Mouse (Mus musculus): ENCODE data around the gene Klk1b3. TPM values are rescaled to one million over a fixed set of nuclear protein-coding genes. Genes with fewer than 3 reads are reported as not detected.
"Not testable (repeated sequence)": the region's sequence is repeated elsewhere in the genome, so short reads cannot be mapped to it uniquely, and the experiment has no call there.

Gene Klk1b3
- polyA plus RNA-seq, 1 experiment from 2014 or later: not detected

DNA sequence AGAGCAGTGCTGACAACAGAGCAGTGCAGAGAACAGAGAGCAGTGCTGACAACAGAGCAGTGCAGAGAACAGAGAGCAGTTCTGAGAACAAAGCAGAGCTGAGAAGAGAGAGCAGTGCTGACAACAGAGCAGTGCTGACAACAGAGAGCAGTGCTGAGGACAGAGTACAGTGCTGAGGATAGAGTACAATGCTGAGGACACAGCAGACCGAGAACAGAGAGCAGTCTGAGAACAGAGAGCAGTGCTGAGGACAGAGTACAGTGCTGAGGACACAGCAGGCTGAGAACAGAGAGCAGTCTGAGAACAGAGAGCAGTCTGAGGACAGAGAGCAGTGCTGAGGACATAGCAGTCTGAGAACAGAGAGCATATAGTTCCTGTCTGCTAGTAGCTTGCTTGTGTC is 42.7 kb downstream of the Klk1b3 start:
- 70% methylated on average over 1 of the region's 1 CpGs for WGBS
- Histone ChIP-seq H3K27me3 (replicated peaks) (no peaks in the 10 kb centered on the region), H3K4me1 (peaks cover 5% of the 10 kb centered on the region; the same call in 1 of the 2 replicates), H3K27ac (no peak overlapping the region), H3K36me3 (no peaks in the 10 kb centered on the region), H3K9me3 (no peaks in the 10 kb centered on the region), H3K4me3 (no peak overlapping the region), H3K4me2 (replicated peaks) (no peak overlapping the region), H3K9ac (no peak overlapping the region)
- no peak for ATAC-seq (ENCODE audit: low FRiP score, low read depth)

GRCm38 (mm10) chr7:44241163-44241562 is 43.2 kb downstream of the Klk1b3 start:
- Histone ChIP-seq H3K9ac (no peak overlapping the region), H3K27ac (no peak overlapping the region), H3K4me2 (replicated peaks) (no peak overlapping the region), H3K36me3 (no peaks in the 10 kb centered on the region), H3K4me1 (peaks cover 5% of the 10 kb centered on the region; the same call in 1 of the 2 replicates), H3K4me3 (no peak overlapping the region), H3K9me3 (no peaks in the 10 kb centered on the region), H3K27me3 (replicated peaks) (no peaks in the 10 kb centered on the region)
- WGBS: 73% methylated on average over 2 of the region's 2 CpGs
- ATAC-seq (ENCODE audit: low FRiP score, low read depth): no peak

DNA sequence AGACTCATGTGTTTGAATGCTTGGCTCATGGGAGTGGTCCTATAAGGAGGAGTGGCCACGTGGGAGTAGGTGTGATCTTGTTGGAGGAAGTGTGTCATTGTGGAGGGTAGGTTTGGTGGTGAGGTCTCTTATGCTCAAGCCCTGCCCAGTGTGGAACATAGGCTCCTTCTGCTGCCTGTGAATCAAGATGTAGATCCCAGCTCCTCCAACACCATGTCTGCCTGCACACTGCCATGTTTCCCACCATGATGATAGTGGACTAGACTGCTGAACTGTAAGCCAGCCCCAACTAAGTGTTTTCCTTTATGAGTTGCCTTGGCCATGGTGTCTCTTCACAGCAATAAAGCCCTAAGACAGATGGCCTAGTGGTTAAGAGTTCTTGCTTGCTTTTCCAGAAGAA is 46.1 kb downstream of the Klk1b3 start:
- Histone ChIP-seq H3K9ac (no peak overlapping the region), H3K4me2 (replicated peaks) (no peak overlapping the region), H3K36me3 (peaks cover 9% of the 10 kb centered on the region), H3K4me3 (no peak overlapping the region), H3K27ac (no peak overlapping the region), H3K9me3 (no peaks in the 10 kb centered on the region), H3K4me1 (peaks cover 12% of the 10 kb centered on the region), H3K27me3 (replicated peaks) (no peaks in the 10 kb centered on the region)
- 50% methylated on average over 1 of the region's 1 CpGs for WGBS
- ATAC-seq (ENCODE audit: low FRiP score, low read depth): no peak

GRCm38 (mm10) chr7:44246055-44246983 is 48.3 kb downstream of the Klk1b3 start, which contains the start of the genes 1700028J19Rik and 2410002F23Rik:
Gene 1700028J19Rik, minus strand, starts transcription at chr7:44246695.
Gene 2410002F23Rik, plus strand, starts transcription at chr7:44246722.
- H3K4me3 ChIP-seq: peak within 1 kb of the TSS; percentile 88
- WGBS: 0% methylated on average over 62 of the region's 62 CpGs
- peak within 1 kb of the TSS; percentile 71 for H3K27ac ChIP-seq
- H3K4me1 ChIP-seq: peaks cover 12% of the 10 kb centered on the region
- H3K36me3 ChIP-seq: peaks cover 29% of the 10 kb centered on the region
- no peaks in the 10 kb centered on the region for H3K9me3 ChIP-seq
- ATAC-seq (ENCODE audit: low FRiP score, low read depth): peak; percentile 87
- no peaks in the 10 kb centered on the region for H3K27me3 ChIP-seq (replicated peaks)
- peak within 1 kb of the TSS; percentile 66 for H3K4me2 ChIP-seq (replicated peaks)
- peak within 1 kb of the TSS; percentile 77 for H3K9ac ChIP-seq

GRCm38 (mm10) chr7:44246984-44247470 is 49.0 kb downstream of the Klk1b3 start:
- WGBS: 2% methylated on average over 23 of the region's 23 CpGs
- peak overlapping the region; percentile 77 for H3K9ac ChIP-seq
- no peaks in the 10 kb centered on the region for H3K9me3 ChIP-seq
- peak; percentile 21 for ATAC-seq (ENCODE audit: low FRiP score, low read depth)
- H3K4me1 ChIP-seq: peaks cover 12% of the 10 kb centered on the region
- H3K36me3 ChIP-seq: peaks cover 33% of the 10 kb centered on the region
- no peak overlapping the region for H3K27ac ChIP-seq
- H3K4me2 ChIP-seq (replicated peaks): peak overlapping the region; percentile 66
- H3K4me3 ChIP-seq: peak overlapping the region; percentile 88
- no peaks in the 10 kb centered on the region for H3K27me3 ChIP-seq (replicated peaks)

- no peak overlapping the region for H3K27ac ChIP-seq
- no peak for ATAC-seq (ENCODE audit: low FRiP score, low read depth)
- H3K9ac ChIP-seq: peak overlapping the region; percentile 77; the same call in 1 of the 2 replicates
- H3K9me3 ChIP-seq: no peaks in the 10 kb centered on the region
- whole genome bisulfite sequencing: 96% methylated on average over 2 of the region's 2 CpGs
- peak overlapping the region; percentile 88 for H3K4me3 ChIP-seq
- H3K4me1 ChIP-seq: peaks cover 13% of the 10 kb centered on the region
- no peaks in the 10 kb centered on the region for H3K27me3 ChIP-seq (replicated peaks)
- peaks cover 42% of the 10 kb centered on the region for H3K36me3 ChIP-seq
- peak overlapping the region; percentile 66 for H3K4me2 ChIP-seq (replicated peaks)
Observed at GRCm38 (mm10) chr7:44247971-44248370, 50.0 kb downstream of the Klk1b3 start.

GRCm38 (mm10) chr7:44249248-44249647 is 51.3 kb downstream of the Klk1b3 start:
- no peak overlapping the region for H3K9ac ChIP-seq
- no peak overlapping the region for H3K4me3 ChIP-seq
- peaks cover 15% of the 10 kb centered on the region for H3K4me1 ChIP-seq
- H3K27me3 ChIP-seq (replicated peaks): no peaks in the 10 kb centered on the region
- WGBS: 92% methylated on average over 4 of the region's 4 CpGs
- H3K9me3 ChIP-seq: no peaks in the 10 kb centered on the region
- H3K27ac ChIP-seq: no peak overlapping the region
- H3K36me3 ChIP-seq: peaks cover 52% of the 10 kb centered on the region
- no peak for ATAC-seq (ENCODE audit: low FRiP score, low read depth)
- H3K4me2 ChIP-seq (replicated peaks): no peak overlapping the region

DNA sequence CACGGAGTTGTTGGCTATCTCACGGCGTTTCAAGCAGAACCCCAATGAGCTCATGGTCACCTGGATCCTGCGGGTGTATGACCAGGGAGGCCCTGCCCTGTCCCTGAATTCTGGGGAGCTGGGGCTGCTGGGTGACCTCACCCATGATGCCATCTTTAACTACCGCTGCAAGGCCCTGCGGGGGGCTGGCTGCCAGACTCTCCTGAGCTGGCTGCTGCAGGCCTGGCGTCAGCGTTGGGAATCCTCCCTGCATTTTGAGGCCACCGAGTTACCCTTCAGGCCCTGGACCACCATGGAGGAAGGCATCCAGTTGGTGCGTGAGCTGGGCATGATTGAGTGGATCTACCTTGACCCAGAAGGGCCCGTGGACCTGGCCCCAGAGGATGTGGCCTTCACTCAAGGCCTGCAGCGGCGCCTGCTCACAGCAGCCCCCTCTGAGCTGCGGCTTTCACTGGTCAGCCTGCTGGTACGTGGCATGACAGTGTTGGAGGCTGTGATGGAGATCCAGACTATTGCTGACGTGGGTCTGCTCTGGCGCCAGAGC is 52.8 kb downstream of the Klk1b3 start:
- not testable (repeated sequence) for H3K27me3 ChIP-seq (replicated peaks); H3K4me2 ChIP-seq (replicated peaks); ATAC-seq (ENCODE audit: low FRiP score, low read depth); H3K9ac ChIP-seq; H3K9me3 ChIP-seq; H3K27ac ChIP-seq; H3K4me3 ChIP-seq
- WGBS: 93% methylated on average over 17 of the region's 17 CpGs
- Histone ChIP-seq H3K4me1 (peaks cover 10% of the 10 kb centered on the region), H3K36me3 (peaks cover 52% of the 10 kb centered on the region)

Other genes starting within 250 kb of the Klk1b3 start
- gene Klk1b8, start 247.5 kb upstream of the Klk1b3 start, polyA plus RNA-seq (2016; fragmentation: Nextera tagmentation; extraction: Ambion mirVana): not detected in 2 replicates
- not detected in 2 replicates for gene Klk1b1, start 231.4 kb upstream of the Klk1b3 start, polyA plus RNA-seq (2016; fragmentation: Nextera tagmentation; extraction: Ambion mirVana)
- not detected in 2 replicates for gene Klk1b9, start 222.1 kb upstream of the Klk1b3 start, polyA plus RNA-seq (2016; fragmentation: Nextera tagmentation; extraction: Ambion mirVana)
- not detected in 2 replicates for gene Klk1b11, start 202.3 kb upstream of the Klk1b3 start, polyA plus RNA-seq (2016; fragmentation: Nextera tagmentation; extraction: Ambion mirVana)
- gene Klk1b26, start 186.0 kb upstream of the Klk1b3 start, polyA plus RNA-seq (2016; fragmentation: Nextera tagmentation; extraction: Ambion mirVana): not detected in 2 replicates
- not detected in 2 replicates for gene Klk1b27, start 145.9 kb upstream of the Klk1b3 start, polyA plus RNA-seq (2016; fragmentation: Nextera tagmentation; extraction: Ambion mirVana)
- gene Klk1b21, start 95.9 kb upstream of the Klk1b3 start, polyA plus RNA-seq (2016; fragmentation: Nextera tagmentation; extraction: Ambion mirVana): not detected in 2 replicates
- gene Klk1b22, start 85.5 kb upstream of the Klk1b3 start, polyA plus RNA-seq (2016; fragmentation: Nextera tagmentation; extraction: Ambion mirVana): not detected in 2 replicates
- gene Klk1b16, start 61.4 kb upstream of the Klk1b3 start, polyA plus RNA-seq (2016; fragmentation: Nextera tagmentation; extraction: Ambion mirVana): not detected in 2 replicates
- gene Klk1b24, start 10.0 kb upstream of the Klk1b3 start, polyA plus RNA-seq (2016; fragmentation: Nextera tagmentation; extraction: Ambion mirVana): not detected in 2 replicates
- not detected in 2 replicates for gene Klk1b4, start 9.2 kb downstream of the Klk1b3 start, polyA plus RNA-seq (2016; fragmentation: Nextera tagmentation; extraction: Ambion mirVana)
- not detected in 2 replicates for gene Klk1b5, start 17.8 kb downstream of the Klk1b3 start, polyA plus RNA-seq (2016; fragmentation: Nextera tagmentation; extraction: Ambion mirVana)
- gene Klk1, start 27.2 kb downstream of the Klk1b3 start, polyA plus RNA-seq (2016; fragmentation: Nextera tagmentation; extraction: Ambion mirVana): not detected in 2 replicates
- 0.31 TPM in 1 of 2 replicates, not detected in the other for gene Gm36864, start 38.0 kb downstream of the Klk1b3 start, polyA plus RNA-seq (2016; fragmentation: Nextera tagmentation; extraction: Ambion mirVana)
- gene 1700028J19Rik, start 48.5 kb downstream of the Klk1b3 start, polyA plus RNA-seq (2016; fragmentation: Nextera tagmentation; extraction: Ambion mirVana): 0.83 and 1.3 TPM in 2 replicates
- gene 2410002F23Rik, start 48.5 kb downstream of the Klk1b3 start, polyA plus RNA-seq (2016; fragmentation: Nextera tagmentation; extraction: Ambion mirVana): 179 and 198 TPM in 2 replicates
- gene Acp4, start 59.2 kb downstream of the Klk1b3 start, polyA plus RNA-seq (2016; fragmentation: Nextera tagmentation; extraction: Ambion mirVana): not detected in 2 replicates
- not detected in 2 replicates for gene Gm15517, start 63.3 kb downstream of the Klk1b3 start, polyA plus RNA-seq (2016; fragmentation: Nextera tagmentation; extraction: Ambion mirVana)
- 2.1 and 2.2 TPM in 2 replicates for gene Clec11a, start 108.7 kb downstream of the Klk1b3 start, polyA plus RNA-seq (2016; fragmentation: Nextera tagmentation; extraction: Ambion mirVana)
- gene Shank1, start 112.1 kb downstream of the Klk1b3 start, polyA plus RNA-seq (2016; fragmentation: Nextera tagmentation; extraction: Ambion mirVana): 12.6 and 14.4 TPM in 2 replicates
- gene Syt3, start 185.9 kb downstream of the Klk1b3 start, polyA plus RNA-seq (2016; fragmentation: Nextera tagmentation; extraction: Ambion mirVana): 10.0 and 10.2 TPM in 2 replicates
- gene 1700008O03Rik, start 187.6 kb downstream of the Klk1b3 start, polyA plus RNA-seq (2016; fragmentation: Nextera tagmentation; extraction: Ambion mirVana): 1.0 and 1.1 TPM in 2 replicates
- gene Lrrc4b, start 230.8 kb downstream of the Klk1b3 start, polyA plus RNA-seq (2016; fragmentation: Nextera tagmentation; extraction: Ambion mirVana): 10.4 and 12.6 TPM in 2 replicates

Data from neural tube, embryonic 12.5 days (tissue).